Mouse (Mus musculus): Measurements from ENCODE around the gene Spn. TPM values are rescaled to one million over a fixed set of nuclear protein-coding genes. Genes with fewer than 3 reads are reported as not detected.

The Spn gene
- polyA plus RNA-seq, 1 experiment from 2014 or later, result not detected

DNA sequence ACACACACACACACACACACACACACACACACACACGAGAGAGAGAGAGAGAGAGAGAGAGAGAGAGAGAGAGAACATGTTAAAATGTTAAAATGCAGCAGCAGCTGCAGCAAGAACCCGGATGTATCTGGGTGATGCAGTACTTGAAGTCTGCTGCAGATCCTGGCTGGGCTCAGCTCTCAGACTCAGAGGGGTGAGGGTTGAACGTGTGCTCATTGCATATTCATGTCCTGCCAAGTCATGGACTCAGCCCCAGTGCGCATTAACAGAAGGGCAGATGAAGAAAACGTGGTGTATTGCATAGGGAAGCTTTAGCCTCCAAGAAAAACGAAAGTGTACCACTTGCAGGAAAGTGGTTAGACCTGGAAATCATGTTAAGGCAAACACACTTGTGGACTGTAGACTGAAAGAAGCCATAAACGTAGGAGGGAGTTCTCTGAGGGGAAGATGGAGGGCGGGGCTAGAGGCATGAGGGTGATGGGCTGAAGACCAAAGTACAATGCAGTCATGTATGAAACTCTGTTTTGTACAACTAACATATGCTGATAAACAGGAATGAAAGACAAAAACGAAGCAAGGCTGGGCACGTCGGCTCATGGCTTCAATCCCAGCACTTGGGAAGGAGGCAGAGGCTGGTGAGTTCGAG, 23.9 kb downstream of the Spn start:
- ATAC-seq (ENCODE audit: low FRiP score), result no peak
- Histone ChIP-seq H3K4me1 (peaks cover 16% of the 10 kb centered on the region; the same call in 1 of the 2 replicates), H3K4me3 (no peak overlapping the region), H3K9ac (0 out of 2 replicates have a peak overlapping the region, but pooled peaks have one; percentile 18), H3K9me3 (replicated peaks) (no peaks in the 10 kb centered on the region), H3K36me3 (no peaks in the 10 kb centered on the region), H3K27me3 (no peaks in the 10 kb centered on the region), H3K27ac (no peak overlapping the region), H3K4me2 (replicated peaks) (no peak overlapping the region)
- WGBS, result 56% methylated on average over 11 of the region's 12 CpGs

DNA sequence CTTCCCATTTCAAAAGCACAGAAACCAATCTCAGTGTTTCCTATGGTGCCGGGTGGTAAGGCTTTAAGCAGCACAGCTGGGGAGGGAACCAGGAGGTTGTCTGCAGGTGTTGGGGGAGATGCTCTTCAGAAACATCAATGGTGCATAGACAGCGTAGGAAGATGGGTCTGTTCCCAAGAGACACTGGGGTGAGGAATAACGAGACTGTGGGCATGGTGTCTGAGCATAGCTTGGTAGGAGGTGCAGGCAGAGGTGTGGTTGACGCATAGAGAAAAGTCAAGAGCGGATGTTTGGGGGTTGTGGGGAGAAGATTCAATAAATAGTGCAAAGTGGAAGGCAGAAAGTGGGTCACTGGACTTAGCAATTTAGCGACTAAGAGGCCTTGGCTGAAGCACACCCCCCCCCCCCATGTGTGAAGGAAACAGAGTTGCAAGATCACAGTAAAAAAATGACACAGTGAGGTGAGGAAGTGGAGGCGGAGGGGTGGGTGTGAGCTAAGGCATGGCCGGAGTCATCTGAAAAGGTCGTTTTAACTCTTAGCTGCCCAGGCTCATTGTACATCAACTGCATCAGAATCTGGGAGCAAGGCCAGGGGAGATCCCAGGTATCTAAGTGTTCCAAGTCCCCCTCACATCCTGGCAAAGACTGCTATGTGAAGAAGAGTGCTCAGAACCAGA, 24.6 kb downstream of the Spn start:
- ATAC-seq (ENCODE audit: low FRiP score), result no peak
- no peaks in the 10 kb centered on the region for H3K27me3 ChIP-seq

DNA sequence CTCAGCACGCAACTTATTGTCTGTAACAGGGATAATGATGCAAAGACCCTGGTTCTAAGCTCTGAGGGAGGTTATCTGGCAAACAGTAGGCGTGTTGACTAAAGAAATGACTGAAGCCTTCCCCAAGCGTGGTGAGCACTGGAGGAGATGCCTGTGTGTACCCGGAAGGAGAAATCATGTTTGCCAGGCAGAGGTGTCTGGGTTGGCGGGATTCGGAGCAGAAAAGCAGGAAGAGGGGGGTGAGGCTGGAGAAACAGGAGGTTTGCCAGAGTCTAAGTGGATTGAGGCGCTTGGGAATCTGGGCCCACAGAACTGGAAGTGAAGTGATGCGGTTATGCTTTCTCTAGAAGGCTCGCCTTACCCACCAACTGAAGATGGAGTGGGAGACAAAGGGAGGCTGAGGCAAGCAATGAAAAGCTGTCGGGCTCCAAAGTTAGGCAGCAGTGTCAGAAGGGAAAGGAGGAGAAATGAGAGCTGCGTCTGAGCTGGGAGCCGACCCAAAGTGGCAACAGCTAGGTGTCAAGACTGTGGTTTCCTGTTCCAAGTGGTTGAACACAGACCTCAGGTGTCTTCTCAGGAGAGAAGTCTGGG, 25.3 kb downstream of the Spn start:
- WGBS, result 80% methylated on average over 12 of the region's 12 CpGs
- Histone ChIP-seq H3K9me3 (replicated peaks) (no peaks in the 10 kb centered on the region), H3K4me2 (replicated peaks) (no peak overlapping the region), H3K27me3 (no peaks in the 10 kb centered on the region), H3K4me1 (peaks cover 7% of the 10 kb centered on the region; the same call in 1 of the 2 replicates), H3K9ac (no peak overlapping the region), H3K27ac (no peak overlapping the region), H3K36me3 (no peaks in the 10 kb centered on the region), H3K4me3 (no peak overlapping the region)
- no peak for ATAC-seq (ENCODE audit: low FRiP score)

More for the DNA sequence above, 24.6 kb downstream of the Spn start:
- Histone ChIP-seq H3K27ac (no peak overlapping the region), H3K4me3 (no peak overlapping the region), H3K9ac (0 out of 2 replicates have a peak overlapping the region, but pooled peaks have one; percentile 18), H3K4me1 (peaks cover 13% of the 10 kb centered on the region; the same call in 1 of the 2 replicates), H3K9me3 (replicated peaks) (no peaks in the 10 kb centered on the region), H3K36me3 (no peaks in the 10 kb centered on the region), H3K4me2 (replicated peaks) (no peak overlapping the region)
- 47% methylated on average over 9 of the region's 9 CpGs for WGBS

DNA sequence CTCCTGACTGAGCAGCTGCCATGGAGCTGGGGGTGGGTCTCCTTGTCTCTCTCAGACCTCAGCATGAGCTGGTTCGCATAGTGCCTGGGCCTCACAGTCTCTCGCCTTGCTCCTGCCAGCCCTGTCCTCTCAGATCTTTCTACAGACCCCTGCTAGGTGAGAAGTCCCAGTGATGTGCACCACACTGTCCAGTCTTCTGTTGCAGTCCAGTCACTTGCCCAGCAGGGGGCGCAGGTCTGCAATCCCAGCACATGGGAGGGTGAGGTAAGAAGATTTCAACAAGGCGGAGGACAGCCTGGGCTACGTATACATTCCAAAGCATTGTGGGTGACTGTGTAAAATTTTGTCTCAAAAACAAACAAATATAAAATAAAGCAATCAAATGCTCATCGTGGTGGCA, 26.2 kb downstream of the Spn start:
- H3K4me1 ChIP-seq, result peaks cover 7% of the 10 kb centered on the region; the same call in 1 of the 2 replicates
- 42% methylated on average over 6 of the region's 6 CpGs for WGBS

DNA sequence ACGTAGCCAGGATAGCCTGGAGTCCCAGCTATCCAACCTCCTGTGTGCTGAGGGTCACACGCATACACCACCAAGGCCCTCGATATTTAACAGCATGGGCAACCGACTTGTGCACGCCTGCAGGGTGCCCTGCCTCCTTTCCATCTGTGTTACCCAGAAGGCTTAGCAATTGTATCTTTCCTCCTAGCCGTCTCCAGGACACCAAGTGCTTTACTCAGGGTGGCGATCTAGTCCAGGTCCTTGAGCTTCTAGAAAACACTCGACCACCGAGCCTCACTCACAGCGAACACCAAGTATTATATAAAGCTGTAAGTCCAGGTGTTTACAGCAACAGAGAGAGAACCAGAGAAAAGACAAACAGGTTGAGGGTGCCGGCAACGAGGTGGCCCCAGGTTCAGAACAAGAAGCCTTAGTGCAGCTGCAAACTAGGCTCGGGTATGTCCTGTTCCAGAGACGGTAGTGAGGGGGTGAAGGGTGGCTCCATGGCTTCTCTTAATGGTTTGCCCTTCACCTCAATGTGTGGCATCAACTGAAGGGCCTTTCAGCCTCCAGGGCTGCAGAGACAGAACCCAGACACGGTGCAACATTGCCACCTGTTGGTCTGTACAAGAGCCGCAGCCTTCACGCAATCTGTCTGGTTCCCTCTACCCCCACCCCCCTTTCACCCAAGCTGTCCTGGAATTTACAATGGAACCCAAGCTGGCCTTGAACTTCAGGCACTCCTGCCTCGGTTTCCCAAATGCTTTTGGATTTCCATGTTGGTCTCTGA, 27.2 kb downstream of the Spn start:
- no peak for ATAC-seq (ENCODE audit: low FRiP score)
- H3K9ac ChIP-seq, result no peak overlapping the region
- 49% methylated on average over 18 of the region's 18 CpGs for WGBS

More for the DNA sequence above, 26.2 kb downstream of the Spn start:
- Histone ChIP-seq H3K4me3 (no peak overlapping the region), H3K9ac (no peak overlapping the region), H3K9me3 (replicated peaks) (no peaks in the 10 kb centered on the region), H3K27ac (no peak overlapping the region), H3K27me3 (no peaks in the 10 kb centered on the region), H3K36me3 (no peaks in the 10 kb centered on the region), H3K4me2 (replicated peaks) (no peak overlapping the region)
- ATAC-seq (ENCODE audit: low FRiP score), result no peak

DNA sequence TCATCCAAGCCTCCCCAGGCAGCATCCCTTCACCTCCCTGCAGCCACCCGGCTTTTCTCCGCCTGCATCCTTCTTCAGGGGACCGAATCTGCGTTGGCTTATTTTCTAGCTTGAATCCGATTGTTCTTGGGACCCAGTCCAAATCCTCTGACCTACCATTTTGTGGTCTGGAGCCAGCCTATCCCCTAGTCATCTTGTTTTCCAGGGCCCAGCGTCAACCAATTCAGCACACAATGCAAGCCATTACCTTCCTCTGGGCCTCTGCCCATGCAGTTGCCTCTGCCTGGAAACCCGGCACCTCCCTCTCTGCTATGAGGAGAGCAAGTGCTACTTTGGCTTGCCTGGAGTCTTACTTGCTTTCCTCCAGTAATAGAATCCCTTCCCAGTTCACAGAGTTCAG, 32.1 kb downstream of the Spn start:
- Histone ChIP-seq H3K27me3 (no peaks in the 10 kb centered on the region), H3K27ac (no peak overlapping the region), H3K9ac (no peak overlapping the region), H3K4me3 (no peak overlapping the region), H3K9me3 (replicated peaks) (no peaks in the 10 kb centered on the region), H3K4me1 (peaks cover 5% of the 10 kb centered on the region), H3K36me3 (no peaks in the 10 kb centered on the region), H3K4me2 (replicated peaks) (no peak overlapping the region)
- no peak for ATAC-seq (ENCODE audit: low FRiP score)
- 77% methylated on average over 7 of the region's 7 CpGs for WGBS

More for the DNA sequence above, 27.2 kb downstream of the Spn start:
- no peaks in the 10 kb centered on the region for H3K27me3 ChIP-seq
- no peaks in the 10 kb centered on the region for H3K36me3 ChIP-seq
- H3K4me3 ChIP-seq, result no peak overlapping the region
- H3K4me1 ChIP-seq, result peaks cover 7% of the 10 kb centered on the region; the same call in 1 of the 2 replicates
- no peak overlapping the region for H3K27ac ChIP-seq
- no peak overlapping the region for H3K4me2 ChIP-seq (replicated peaks)
- H3K9me3 ChIP-seq (replicated peaks), result no peaks in the 10 kb centered on the region

DNA sequence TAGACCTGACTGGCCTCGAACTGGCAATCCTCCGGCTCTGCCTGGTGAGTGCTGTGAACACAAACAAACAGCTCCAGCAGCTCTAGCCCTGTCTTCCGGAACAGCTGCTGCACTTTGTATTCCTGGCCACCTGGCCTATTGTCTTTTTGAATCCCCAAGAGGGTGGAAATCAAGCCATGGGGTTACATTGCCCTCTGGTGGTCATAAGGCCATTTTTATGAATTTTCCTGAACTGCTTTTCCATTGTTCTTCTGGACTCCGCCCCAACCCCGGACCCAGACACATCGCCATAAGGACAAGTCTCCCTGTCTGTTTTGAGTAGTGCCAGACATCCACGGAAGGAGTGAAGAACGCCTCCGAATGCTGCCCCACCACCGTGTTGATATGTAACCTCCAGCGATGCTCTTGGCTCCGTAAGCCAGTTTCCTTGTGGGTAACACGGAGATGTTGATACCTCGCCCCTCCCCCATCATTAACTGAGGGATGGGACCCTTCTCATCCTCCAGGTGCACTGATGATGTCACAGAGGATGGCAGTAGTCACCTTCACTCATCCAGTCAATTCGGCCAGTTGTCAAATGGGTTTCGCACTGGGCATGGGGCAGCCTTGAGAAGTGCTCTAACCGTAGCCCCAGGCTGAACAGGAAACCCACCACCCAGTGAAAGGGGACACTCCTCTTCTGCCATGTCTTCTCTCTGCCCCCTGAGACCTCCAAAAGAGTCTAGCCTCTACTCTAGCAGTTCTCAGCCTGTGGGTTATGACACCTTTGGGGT, 32.9 kb downstream of the Spn start:
- H3K36me3 ChIP-seq, result no peaks in the 10 kb centered on the region
- H3K4me1 ChIP-seq, result peaks cover 5% of the 10 kb centered on the region
- H3K9ac ChIP-seq, result peak overlapping the region; percentile 60
- no peaks in the 10 kb centered on the region for H3K9me3 ChIP-seq (replicated peaks)
- 15% methylated on average over 17 of the region's 17 CpGs for WGBS
- H3K4me3 ChIP-seq, result peak overlapping the region; percentile 25
- peak; percentile 85 for ATAC-seq (ENCODE audit: low FRiP score)
- H3K4me2 ChIP-seq (replicated peaks), result peak overlapping the region; percentile 49
- no peaks in the 10 kb centered on the region for H3K27me3 ChIP-seq
- peak overlapping the region; percentile 74 for H3K27ac ChIP-seq

DNA sequence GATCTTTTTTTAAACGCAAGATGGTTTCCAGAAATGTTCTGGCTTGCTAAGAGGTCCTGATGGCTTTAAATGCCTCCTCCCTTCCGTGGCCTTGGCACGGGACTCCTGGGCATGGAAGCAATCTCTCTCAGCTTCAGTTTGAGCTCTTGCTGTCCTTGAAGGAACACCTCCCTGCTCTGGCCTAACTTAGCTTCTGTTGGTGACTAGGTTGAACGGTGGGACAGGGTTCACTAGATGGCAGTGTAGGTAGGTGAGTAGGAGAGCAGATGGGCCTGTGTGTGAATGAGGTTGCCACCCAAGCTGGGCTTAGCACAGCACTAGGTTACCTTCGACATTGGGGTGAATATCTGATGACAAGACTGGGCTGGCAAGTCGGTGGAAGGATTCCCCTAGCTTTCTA, 33.7 kb downstream of the Spn start:
- H3K4me2 ChIP-seq (replicated peaks), result no peak overlapping the region
- no peaks in the 10 kb centered on the region for H3K27me3 ChIP-seq
- no peak for ATAC-seq (ENCODE audit: low FRiP score)
- H3K9ac ChIP-seq, result no peak overlapping the region
- H3K4me1 ChIP-seq, result peaks cover 5% of the 10 kb centered on the region
- WGBS, result 71% methylated on average over 6 of the region's 6 CpGs
- H3K4me3 ChIP-seq, result no peak overlapping the region
- H3K36me3 ChIP-seq, result no peaks in the 10 kb centered on the region
- no peaks in the 10 kb centered on the region for H3K9me3 ChIP-seq (replicated peaks)
- peak overlapping the region; percentile 74; the same call in 1 of the 2 replicates for H3K27ac ChIP-seq

DNA sequence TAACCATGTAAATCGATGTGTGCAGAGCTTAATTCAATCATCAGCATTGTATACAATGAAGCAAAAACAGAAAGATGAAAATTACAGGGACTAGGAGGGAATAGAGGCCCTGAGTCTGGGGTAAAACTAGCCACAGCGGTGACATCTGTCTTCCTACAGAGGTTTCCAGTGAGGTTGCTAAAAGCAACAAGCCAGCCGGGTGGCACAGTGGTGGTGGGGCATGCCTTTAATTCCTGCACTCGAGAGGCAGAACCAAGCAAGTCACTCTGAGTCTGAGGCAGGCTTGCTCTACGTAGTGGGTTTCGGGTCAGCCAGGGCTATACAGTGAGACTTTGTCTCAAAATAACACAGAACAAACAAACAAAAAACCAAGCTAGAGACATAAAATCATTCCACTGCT, 35.5 kb downstream of the Spn start:
- H3K4me3 ChIP-seq, result no peak overlapping the region
- peaks cover 5% of the 10 kb centered on the region for H3K4me1 ChIP-seq
- WGBS, result 72% methylated on average over 6 of the region's 6 CpGs
- H3K9ac ChIP-seq, result no peak overlapping the region
- H3K27ac ChIP-seq, result no peak overlapping the region
- H3K4me2 ChIP-seq (replicated peaks), result no peak overlapping the region
- H3K9me3 ChIP-seq (replicated peaks), result no peaks in the 10 kb centered on the region
- no peaks in the 10 kb centered on the region for H3K36me3 ChIP-seq
- no peak for ATAC-seq (ENCODE audit: low FRiP score)
- no peaks in the 10 kb centered on the region for H3K27me3 ChIP-seq

DNA sequence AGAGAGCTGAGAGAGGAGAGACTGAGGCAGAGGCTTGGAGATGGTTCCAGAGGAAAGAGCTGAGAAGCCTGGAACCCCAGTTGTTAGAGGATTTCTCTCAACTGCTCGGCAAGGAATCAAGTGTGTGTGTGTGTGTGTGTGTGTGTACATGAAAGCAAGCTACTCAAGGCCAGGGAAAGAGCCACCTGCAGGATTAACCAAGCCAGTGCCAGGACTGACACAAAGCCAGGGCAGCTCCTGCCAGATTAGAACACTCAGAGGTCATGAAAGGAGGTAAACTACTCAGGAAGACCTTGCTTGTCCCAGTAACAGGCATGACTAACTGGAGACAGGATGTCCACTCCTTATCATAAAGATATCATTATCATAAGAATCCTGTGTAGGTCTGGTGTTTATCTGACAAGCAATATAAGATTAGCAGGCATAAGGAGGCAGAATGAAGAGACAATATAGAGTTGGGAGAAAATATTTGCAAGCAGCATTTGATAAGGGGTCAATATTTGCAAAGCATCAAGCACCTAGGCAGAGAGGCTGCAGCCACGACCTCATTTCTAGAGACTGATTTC, 36.1 kb downstream of the Spn start:
- peaks cover 5% of the 10 kb centered on the region for H3K4me1 ChIP-seq
- H3K4me3 ChIP-seq, result no peak overlapping the region
- H3K27me3 ChIP-seq, result no peaks in the 10 kb centered on the region
- no peak overlapping the region for H3K9ac ChIP-seq
- no peak for ATAC-seq (ENCODE audit: low FRiP score)
- H3K9me3 ChIP-seq (replicated peaks), result no peaks in the 10 kb centered on the region
- H3K4me2 ChIP-seq (replicated peaks), result no peak overlapping the region
- H3K36me3 ChIP-seq, result no peaks in the 10 kb centered on the region
- no peak overlapping the region for H3K27ac ChIP-seq
- WGBS, result 53% methylated on average over 2 of the region's 2 CpGs

DNA sequence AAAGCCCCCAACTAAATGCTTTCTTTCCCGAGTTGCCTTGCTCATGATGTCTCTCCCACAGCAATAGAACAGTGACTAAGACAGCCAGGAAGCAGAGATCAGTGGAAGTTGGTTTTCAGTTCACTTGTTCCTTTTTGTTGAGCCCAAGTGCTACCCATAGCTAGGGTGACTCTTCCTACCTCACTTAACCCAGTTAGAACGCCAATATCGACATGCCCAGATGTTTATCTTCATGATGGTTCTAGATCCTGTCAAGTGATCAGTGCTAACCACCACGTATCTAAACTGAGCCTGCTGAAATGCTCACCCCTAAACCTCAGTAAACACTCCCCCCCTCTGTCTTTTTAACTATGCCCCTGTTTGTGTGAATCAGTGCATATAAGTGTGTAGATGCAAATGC, 38.1 kb downstream of the Spn start:
- H3K9me3 ChIP-seq (replicated peaks), result no peaks in the 10 kb centered on the region
- H3K9ac ChIP-seq, result no peak overlapping the region
- H3K4me2 ChIP-seq (replicated peaks), result no peak overlapping the region
- no peaks in the 10 kb centered on the region for H3K4me1 ChIP-seq
- no peaks in the 10 kb centered on the region for H3K27me3 ChIP-seq
- WGBS, result 93% methylated on average over 4 of the region's 4 CpGs
- H3K4me3 ChIP-seq, result no peak overlapping the region
- no peak overlapping the region for H3K27ac ChIP-seq
- no peaks in the 10 kb centered on the region for H3K36me3 ChIP-seq
- no peak for ATAC-seq (ENCODE audit: low FRiP score)
